Mouse (Mus musculus) heart, postnatal 0 days (tissue): ENCODE measurements at regions not wholly inside any gene's neighbourhood (a gene's known extent, or its start where the extent isn't known, plus 50 kb on each side); places are given as distances from the start of the nearest gene placed in this dataset.

Experiments
- CTCF ChIP-seq: IDR thresholded peaks from 2 replicates; pipeline ENCODE4 v1.5.1; 2016; ENCODE audit warnings: antibody characterized with exemption, control low read depth, low read depth
- EP300 ChIP-seq: IDR thresholded peaks from 2 replicates; pipeline ENCODE4 v1.6.1; 2016; ENCODE audit warnings: antibody characterized with exemption, low read depth

GRCm38 (mm10) chr2:71598778-71599177 lies 52.2 kb upstream of the Dlx2 start:
- TF ChIP-seq CTCF: peak; percentile 95
- no peak for TF ChIP-seq EP300
